Mouse (Mus musculus) cerebellum, adult 8-10 months (tissue): Measurements from ENCODE around the gene Guf1.

Experiments
- DNase-seq: peaks from one replicate; pipeline ENCODE4 v3.0.0; 2022

Gene Guf1

DNA sequence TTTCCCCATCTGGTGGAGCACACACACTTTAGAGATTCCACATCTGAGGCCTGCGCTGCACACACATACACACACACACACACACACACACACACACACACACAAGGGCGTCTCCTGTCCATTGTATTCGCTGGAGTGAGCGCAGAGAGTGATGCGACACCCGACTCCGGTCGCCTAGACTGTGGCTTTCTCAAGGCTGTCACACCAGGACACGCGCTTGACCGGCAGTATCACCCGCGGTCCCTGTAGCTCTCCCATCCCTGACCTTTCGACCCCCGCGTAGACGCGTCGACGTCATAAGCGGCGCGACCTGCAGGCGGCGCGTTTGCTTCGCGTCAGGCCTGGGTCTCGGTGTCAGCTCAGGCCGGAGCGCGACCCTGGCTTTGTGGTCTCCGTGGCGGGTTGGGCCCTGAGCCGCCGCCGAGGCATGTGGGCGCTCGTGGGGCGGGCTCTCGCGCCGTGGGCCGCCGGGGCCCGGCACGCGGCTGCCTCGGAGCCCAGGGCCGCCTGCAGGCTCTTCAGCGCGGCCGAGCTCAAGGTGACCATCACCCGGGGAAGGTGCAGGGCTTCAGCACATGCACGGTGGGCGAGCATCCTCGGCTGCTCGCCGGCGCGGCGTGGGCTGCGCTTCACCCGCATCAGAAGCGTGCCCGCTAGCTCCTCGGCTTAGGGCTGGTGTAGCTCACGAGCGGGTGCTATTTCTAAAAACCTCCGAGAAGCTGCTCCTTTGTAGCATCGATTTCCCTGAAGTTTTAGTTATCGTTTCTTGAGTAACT, at the start of gene Guf1:
Gene Guf1 (plus strand): TSS at position 296 of the 776 bp plus-strand sequence.
- DNase-seq: peak; percentile 97

DNA sequence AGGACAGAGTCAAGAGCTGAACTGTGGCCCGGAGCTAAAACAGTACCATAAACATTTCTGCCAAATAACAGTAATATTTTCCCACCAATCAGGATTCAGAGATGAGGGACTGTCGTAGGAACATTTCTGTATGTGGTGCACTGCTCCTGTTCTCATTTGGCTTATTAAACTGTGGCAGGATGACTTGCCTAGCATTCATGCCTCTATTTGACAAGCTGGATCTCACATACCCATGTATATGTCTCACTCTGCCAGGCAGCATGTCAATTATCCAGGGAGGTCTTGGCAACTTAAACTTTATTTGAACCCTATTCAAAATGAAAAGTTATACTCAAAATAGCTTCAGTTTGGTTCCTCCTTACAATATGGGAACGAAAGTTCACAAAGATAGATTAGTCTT, 49.7 kb upstream of the Guf1 start:
- no peak for DNase-seq

DNA sequence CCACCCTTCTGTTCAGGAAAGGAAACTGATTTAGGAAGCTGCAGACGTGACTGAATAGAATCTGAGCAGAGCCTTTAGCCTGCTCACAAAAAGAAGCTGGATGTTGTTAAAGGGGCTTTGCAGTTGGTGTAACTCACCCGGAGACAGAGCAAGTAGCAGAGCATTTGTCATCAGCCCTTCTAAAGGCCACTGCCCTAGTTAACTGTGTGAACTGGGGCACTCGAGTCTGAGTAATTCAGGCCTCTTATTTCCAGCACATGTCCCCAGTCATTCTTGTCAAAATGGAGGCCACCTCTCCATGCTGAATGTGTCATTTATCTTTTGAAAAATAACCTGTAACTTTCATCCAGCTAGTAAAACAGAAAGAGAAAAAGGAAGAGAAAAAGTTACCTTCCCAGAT, 45.1 kb upstream of the Guf1 start:
- no peak for DNase-seq

GRCm38 (mm10) chr5:69512203-69512602, 44.5 kb upstream of the Guf1 start:
- no peak for DNase-seq

DNA sequence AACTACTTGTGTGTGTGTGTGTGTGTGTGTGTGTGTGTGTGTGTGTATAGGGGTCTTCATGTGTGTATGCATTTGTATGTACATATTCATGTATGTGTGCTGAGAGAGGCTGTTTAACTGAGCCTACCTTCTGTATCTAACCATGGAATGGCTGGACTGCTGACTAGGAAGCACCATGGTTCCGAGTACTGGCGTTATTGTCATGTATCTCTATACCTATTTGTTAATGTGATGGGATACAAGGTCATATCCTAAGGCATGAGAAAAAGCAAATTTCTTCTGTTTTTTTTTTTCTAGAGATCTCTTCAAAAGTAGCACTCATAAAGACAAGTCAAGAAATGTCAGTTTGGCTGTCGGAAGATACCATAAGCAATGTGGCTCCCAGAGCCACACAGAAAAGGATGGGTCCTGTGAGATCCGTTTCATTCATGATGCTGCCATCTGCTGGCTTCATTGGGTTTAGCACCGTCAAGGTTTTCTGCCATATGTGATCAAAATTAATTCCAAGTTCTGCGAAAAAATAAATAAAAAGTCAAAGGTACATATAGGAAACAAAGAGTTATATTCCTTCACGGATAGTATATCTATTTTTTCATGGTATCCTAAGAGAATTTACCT, 36.0 kb upstream of the Guf1 start:
- peak; percentile 65 for DNase-seq

- DNase-seq: no peak
Observed at GRCm38 (mm10) chr5:69522064-69522463, 34.7 kb upstream of the Guf1 start.

DNA sequence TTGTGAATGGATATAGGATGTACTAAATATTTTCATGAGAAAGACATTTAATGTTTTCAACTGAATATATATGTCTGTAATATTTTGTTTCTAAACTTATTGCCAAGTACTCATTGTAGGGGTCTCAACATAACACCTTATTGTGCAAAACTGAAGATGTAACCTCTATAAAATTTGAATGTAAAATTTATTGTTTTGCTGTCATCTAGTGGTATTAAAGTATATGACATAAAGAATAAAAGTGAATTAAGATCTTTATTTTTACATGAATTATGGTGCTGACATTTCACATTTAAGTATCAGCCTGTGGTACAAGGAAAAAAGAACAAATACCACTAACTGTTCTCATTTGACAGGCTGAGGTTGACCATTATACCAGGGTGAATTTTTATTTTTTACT, 32.8 kb upstream of the Guf1 start:
- DNase-seq: no peak

- DNase-seq: no peak
Observed at GRCm38 (mm10) chr5:69541680-69542079, 15.0 kb upstream of the Guf1 start.

DNA sequence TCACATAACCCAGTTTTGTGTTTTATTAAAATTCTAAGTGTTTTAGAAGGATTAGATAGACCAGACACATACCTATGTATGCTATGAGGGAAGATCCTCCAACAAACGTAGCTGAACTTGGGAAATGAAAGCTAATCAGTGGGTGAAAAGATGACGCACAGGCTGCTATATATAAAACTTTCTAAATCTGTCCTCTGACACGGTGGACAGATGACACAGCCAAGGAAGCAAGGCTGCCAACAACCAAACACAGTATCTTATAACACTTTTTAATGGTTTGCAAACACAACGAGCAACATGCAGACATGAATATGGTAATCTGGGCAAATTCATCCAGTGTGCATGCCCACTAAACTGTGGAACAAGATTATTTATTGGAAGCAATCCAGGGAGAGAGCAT, 14.2 kb upstream of the Guf1 start, which contains the start of gene Yipf7:
Gene Yipf7 (minus strand): TSS at position 160 of the 400 bp plus-strand sequence.
- DNase-seq: peak; percentile 52

DNA sequence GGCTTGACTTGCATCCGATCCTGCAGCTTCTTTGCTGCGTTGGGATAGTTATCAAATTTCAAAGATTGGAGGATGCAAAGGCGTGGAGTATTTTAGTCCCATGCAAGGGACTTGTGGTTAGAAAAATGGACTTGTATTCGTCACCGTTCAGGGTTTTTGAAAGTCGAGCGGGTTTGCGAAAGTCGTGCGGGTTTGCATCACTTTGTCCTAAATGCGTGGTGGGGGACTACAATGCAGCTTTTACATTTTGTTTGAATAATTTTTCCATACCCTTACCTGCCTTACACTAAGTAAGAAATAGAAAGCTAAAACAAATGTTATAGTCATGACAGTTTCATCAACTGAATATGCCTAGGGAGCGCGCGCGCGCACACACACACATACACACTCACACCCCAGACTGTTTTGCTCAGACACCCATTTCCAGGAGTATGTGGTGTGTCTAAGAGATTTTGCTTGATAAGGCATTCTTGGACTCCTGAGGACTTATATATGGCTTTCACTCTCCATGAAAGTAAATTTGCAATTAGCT, 747 bp downstream of the Guf1 start:
- DNase-seq: no peak

- peak; percentile 83 for DNase-seq
Observed at GRCm38 (mm10) chr5:69591640-69592461, 35.1 kb downstream of the Guf1 start, which contains the start of gene Gnpda2. Gnpda2 (minus strand) TSS chr5:69592340.

DNA sequence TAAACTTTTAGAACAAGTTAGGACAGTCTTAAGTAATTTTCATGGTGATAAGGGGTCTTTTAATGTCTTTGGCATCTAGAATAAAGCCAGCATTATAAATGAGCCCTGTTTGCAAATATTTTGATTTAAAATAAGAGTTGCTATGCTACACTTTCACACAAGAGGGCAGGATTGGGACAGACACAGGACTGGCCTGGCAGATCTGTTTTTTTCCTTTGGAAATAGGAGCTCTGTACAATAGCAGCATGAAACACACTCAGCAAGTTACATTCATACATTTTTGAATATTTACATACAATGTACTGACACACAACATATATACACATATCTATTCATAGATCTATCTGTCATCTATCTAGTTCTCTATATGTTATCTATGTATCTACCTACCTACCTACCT, 44.3 kb downstream of the Guf1 start:
- DNase-seq: no peak

DNA sequence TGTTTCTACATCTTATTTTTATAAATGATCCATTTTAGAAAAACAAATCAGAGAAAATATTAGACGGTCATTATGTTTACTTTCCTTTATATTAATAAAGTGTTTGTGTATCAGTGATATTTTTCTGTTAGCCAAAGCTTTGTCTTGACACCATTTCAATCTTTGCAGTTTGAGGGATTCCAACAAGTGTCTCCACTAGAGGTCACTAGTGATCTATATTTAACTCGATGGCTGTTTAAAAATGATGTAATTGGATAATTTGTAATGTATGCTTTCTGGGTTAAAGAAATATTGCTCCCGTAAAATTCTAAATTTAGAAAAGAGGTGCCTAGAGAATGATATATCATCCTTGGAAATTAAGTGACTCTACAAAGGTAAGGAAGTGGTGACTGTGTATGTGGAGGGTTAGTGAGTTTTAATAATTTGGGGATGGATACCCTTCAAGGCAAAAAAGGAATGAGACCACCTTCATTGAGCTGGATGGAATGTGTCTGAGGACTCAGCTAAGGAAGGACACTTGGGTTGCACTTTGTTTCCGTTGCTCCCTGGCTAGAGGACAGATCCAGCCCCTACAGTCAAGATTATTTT, 56.6 kb downstream of the Guf1 start:
- no peak for DNase-seq

DNA sequence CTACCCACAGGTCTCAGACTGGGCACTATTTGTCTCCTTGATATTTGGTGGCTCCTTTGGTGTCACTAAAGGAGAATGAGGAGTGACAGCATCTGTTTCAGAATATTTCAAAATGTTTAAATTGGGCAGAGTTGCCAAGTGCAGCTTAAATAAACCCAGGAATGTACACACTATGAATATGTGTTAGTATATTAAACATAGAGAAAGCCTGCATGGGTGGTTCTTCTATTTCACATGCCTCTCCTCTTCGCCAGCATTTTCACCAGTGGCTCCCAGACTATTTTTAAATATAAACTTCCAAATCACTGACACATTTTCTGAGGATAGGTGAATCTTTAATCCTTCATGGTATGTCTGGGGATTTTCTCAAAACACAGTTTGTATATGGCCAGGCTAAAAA, 64.2 kb downstream of the Guf1 start:
- DNase-seq: no peak
